Mouse (Mus musculus) midbrain, embryonic 11.5 days (tissue): ENCODE measurements around the gene Dgki. TPM values are rescaled to one million over a fixed set of nuclear protein-coding genes. Genes with fewer than 3 reads are reported as not detected.

Experiments used
- ATAC-seq: fragments of 200-750 bp; cut with Nextera tagmentation; 2 replicates; pipeline ENCODE4 v1.8.0; 2017; ENCODE audit warnings: moderate TSS enrichment, moderate library complexity; ENCODE audit not compliant: low FRiP score
- DNase-seq: peaks from one replicate; pipeline ENCODE4 v3.0.0; 2015; ENCODE audit warnings: low spot score; ENCODE audit errors: missing footprints
- H3K27ac ChIP-seq: fragments of 300-500 bp; sonication (generic); 2 replicates; pipeline ENCODE4 v1.5.1; 2014; ENCODE audit warnings: low read depth, low read length
- H3K27me3 ChIP-seq: fragments of 300-500 bp; sonication (generic); 2 replicates; pipeline ENCODE4 v1.6.1; 2014; ENCODE audit warnings: mild to moderate bottlenecking, low read length, moderate library complexity, mixed read lengths; ENCODE audit not compliant: control insufficient read depth, insufficient read depth
- H3K36me3 ChIP-seq: fragments of 300-500 bp; sonication (generic); 2 replicates; pipeline ENCODE4 v1.6.1; 2014; ENCODE audit warnings: mild to moderate bottlenecking, low read length, moderate library complexity, mixed read lengths; ENCODE audit not compliant: control insufficient read depth, insufficient read depth
- H3K4me1 ChIP-seq: fragments of 300-500 bp; sonication (generic); 2 replicates; pipeline ENCODE4 v1.6.1; 2014; ENCODE audit warnings: low read length; ENCODE audit not compliant: control insufficient read depth, insufficient read depth
- H3K4me2 ChIP-seq: fragments of 300-500 bp; sonication (generic); 2 replicates; pipeline ENCODE4 v1.6.1; 2014; ENCODE audit warnings: mild to moderate bottlenecking, moderate library complexity
- H3K4me3 ChIP-seq: fragments of 300-500 bp; sonication (generic); 2 replicates; pipeline ENCODE4 v1.5.1; 2014; ENCODE audit warnings: low read depth, low read length
- H3K9ac ChIP-seq: fragments of 300-500 bp; sonication (generic); 2 replicates; pipeline ENCODE4 v1.6.1; 2014; ENCODE audit warnings: low read length
- H3K9me3 ChIP-seq: fragments of 300-500 bp; sonication (generic); 2 replicates; pipeline ENCODE4 v1.6.1; 2016; ENCODE audit warnings: low read length; ENCODE audit not compliant: control insufficient read depth
- WGBS: fragments of 180-500 bp; shearing (Covaris S2); extraction: QIAGEN DNeasy Blood & Tissue Kit; methylation state at CpG from one replicate; pipeline ENCODE4 v1.1.7; 2014; 5-methylcytosine and 5-hydroxymethylcytosine counted together
- polyA plus RNA-seq: library from polyadenylated mRNA; unstranded; fragments of >200 nt; fragmentation: Nextera tagmentation; extraction: Ambion mirVana; gene quantifications from 2 replicates; pipeline ENCODE4 v1.2.1, GENCODE M21; 2014

Gene Dgki
- polyA plus RNA-seq, 1 experiment from 2014 or later: 2.1 TPM

- H3K36me3 ChIP-seq: no peaks in the 10 kb centered on the region
- 34% methylated on average over 7 of the region's 7 CpGs for WGBS
- DNase-seq (peak; percentile 82), ATAC-seq (no peak)
- no peak overlapping the region for H3K4me2 ChIP-seq
- no peak overlapping the region for H3K4me3 ChIP-seq
- H3K9ac ChIP-seq: no peak overlapping the region
- no peaks in the 10 kb centered on the region for H3K9me3 ChIP-seq
- no peak overlapping the region for H3K27ac ChIP-seq
- no peaks in the 10 kb centered on the region for H3K27me3 ChIP-seq
- H3K4me1 ChIP-seq: 0 out of 2 replicates have a peak, but pooled peaks cover 5% of the 10 kb centered on the region
Observed at GRCm38 (mm10) chr6:37328671-37329070, 28.7 kb upstream of the Dgki start.

DNA sequence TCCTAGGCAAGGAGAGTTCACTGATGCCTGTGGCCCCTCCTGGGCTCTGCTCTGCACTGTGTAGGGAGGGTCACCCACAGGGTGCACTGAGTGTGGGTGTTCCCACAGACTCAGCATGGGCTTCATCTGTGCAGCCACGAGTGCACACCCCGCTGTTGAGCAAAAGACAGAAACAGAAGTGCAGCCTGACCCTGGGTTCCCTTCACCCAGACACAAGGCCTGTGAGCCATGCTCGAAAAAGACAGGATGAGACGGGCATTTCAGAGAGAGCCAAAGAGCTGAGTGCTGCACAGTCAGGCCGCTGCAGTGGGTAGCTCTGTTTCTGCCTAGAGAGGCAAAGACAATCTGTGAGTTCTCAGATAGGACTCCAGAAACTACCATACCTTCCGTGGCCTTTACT lies 27.5 kb upstream of the Dgki start:
- Histone ChIP-seq H3K9ac (no peak overlapping the region), H3K27me3 (no peaks in the 10 kb centered on the region), H3K27ac (no peak overlapping the region), H3K36me3 (no peaks in the 10 kb centered on the region), H3K4me1 (0 out of 2 replicates have a peak, but pooled peaks cover 5% of the 10 kb centered on the region), H3K9me3 (no peaks in the 10 kb centered on the region), H3K4me3 (no peak overlapping the region), H3K4me2 (no peak overlapping the region)
- ATAC-seq: no peak
- WGBS: 42% methylated on average over 6 of the region's 6 CpGs
- peak; percentile 85 for DNase-seq

DNA sequence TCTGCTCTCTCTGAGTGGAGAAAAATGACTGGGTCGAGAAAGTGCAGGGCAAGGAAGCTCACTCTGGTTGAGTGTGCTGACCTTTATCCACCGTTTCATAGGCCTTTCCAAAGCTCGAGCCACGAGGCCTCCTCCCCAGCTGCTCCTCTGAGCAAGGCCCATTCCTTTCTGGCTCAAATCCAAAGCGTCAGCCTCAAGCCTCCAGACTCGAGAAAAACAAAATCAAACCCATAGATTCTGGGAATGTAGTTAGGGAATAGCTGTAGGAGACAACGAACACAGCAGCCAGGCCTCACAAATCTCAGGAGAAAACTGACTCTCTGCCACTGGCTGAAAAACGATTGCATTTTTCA lies 26.6 kb upstream of the Dgki start:
- Histone ChIP-seq H3K4me1 (0 out of 2 replicates have a peak, but pooled peaks cover 5% of the 10 kb centered on the region), H3K4me2 (no peak overlapping the region), H3K4me3 (no peak overlapping the region), H3K27ac (no peak overlapping the region), H3K36me3 (no peaks in the 10 kb centered on the region), H3K9ac (no peak overlapping the region), H3K27me3 (no peaks in the 10 kb centered on the region), H3K9me3 (no peaks in the 10 kb centered on the region)
- ATAC-seq: no peak
- WGBS: 63% methylated on average over 8 of the region's 8 CpGs
- no peak for DNase-seq

GRCm38 (mm10) chr6:37325906-37326602 lies 26.1 kb upstream of the Dgki start:
- no peak overlapping the region for H3K4me3 ChIP-seq
- DNase-seq (peak; percentile 57), ATAC-seq (no peak)

DNA sequence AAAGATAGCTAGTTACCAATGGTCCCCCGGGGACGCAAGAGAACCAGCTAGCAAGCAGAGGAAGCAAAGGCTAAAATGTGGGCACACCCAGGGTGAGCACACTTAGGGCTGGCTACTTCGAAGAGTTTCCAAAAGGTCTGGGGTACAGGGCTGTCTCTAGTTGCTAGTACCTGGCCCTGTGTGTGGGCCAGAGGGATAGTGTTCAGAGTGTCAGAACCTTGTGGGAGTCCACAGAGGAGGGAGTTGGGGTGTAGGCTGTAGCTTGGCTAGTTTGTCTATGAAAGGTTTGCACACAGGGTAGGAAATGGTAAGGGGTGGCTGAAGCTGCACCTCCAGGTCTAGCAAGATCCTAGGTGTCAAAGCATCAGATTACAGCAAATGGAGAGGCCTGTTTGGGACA lies 25.1 kb upstream of the Dgki start:
- 86% methylated on average over 3 of the region's 3 CpGs for WGBS
- no peak overlapping the region for H3K4me3 ChIP-seq

More at GRCm38 (mm10) chr6:37325906-37326602, 26.1 kb upstream of the Dgki start:
- no peak overlapping the region for H3K27ac ChIP-seq
- no peak overlapping the region for H3K4me2 ChIP-seq
- WGBS: 91% methylated on average over 9 of the region's 9 CpGs
- no peaks in the 10 kb centered on the region for H3K9me3 ChIP-seq
- no peaks in the 10 kb centered on the region for H3K27me3 ChIP-seq
- 0 out of 2 replicates have a peak, but pooled peaks cover 5% of the 10 kb centered on the region for H3K4me1 ChIP-seq
- H3K9ac ChIP-seq: no peak overlapping the region
- H3K36me3 ChIP-seq: no peaks in the 10 kb centered on the region

DNA sequence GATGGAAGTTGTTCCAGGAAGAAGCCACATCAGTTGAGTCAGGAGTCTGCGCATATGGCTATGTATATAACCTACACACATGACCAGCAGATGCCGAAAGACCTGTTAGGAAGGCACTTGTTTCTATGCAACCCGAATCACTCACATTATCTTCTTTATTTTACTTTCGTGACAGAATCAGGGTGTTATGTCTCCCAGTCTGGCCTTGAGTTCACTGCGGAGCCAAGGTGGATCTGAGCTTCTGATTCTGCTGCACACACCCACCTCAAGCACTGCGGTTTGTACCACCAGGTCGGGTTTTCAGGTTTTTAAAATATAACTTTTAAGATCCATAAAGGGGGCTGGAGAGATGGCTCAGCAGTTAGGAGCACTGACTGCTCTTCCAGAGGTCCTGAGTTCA lies 22.7 kb upstream of the Dgki start:
- Histone ChIP-seq H3K4me1 (0 out of 2 replicates have a peak, but pooled peaks cover 3% of the 10 kb centered on the region), H3K9ac (no peak overlapping the region), H3K4me2 (no peak overlapping the region), H3K27me3 (no peaks in the 10 kb centered on the region), H3K27ac (no peak overlapping the region), H3K36me3 (no peaks in the 10 kb centered on the region), H3K9me3 (no peaks in the 10 kb centered on the region), H3K4me3 (no peak overlapping the region)
- DNase-seq (peak; percentile 59), ATAC-seq (no peak)
- WGBS: 87% methylated on average over 7 of the region's 7 CpGs

More for the DNA sequence above, 25.1 kb upstream of the Dgki start:
- H3K27ac ChIP-seq: no peak overlapping the region
- no peak overlapping the region for H3K4me2 ChIP-seq
- H3K9me3 ChIP-seq: no peaks in the 10 kb centered on the region
- H3K4me1 ChIP-seq: 0 out of 2 replicates have a peak, but pooled peaks cover 5% of the 10 kb centered on the region
- no peak for ATAC-seq
- H3K27me3 ChIP-seq: no peaks in the 10 kb centered on the region
- H3K9ac ChIP-seq: no peak overlapping the region
- peak; percentile 77 for DNase-seq
- H3K36me3 ChIP-seq: no peaks in the 10 kb centered on the region

- WGBS: 92% methylated on average over 9 of the region's 9 CpGs
- Histone ChIP-seq H3K27me3 (no peaks in the 10 kb centered on the region), H3K9ac (no peak overlapping the region), H3K4me1 (no peaks in the 10 kb centered on the region), H3K4me3 (no peak overlapping the region), H3K4me2 (no peak overlapping the region), H3K27ac (no peak overlapping the region), H3K36me3 (no peaks in the 10 kb centered on the region), H3K9me3 (no peaks in the 10 kb centered on the region)
- DNase-seq (no peak), ATAC-seq (no peak)
Observed at GRCm38 (mm10) chr6:37322088-37322487, 22.1 kb upstream of the Dgki start.

DNA sequence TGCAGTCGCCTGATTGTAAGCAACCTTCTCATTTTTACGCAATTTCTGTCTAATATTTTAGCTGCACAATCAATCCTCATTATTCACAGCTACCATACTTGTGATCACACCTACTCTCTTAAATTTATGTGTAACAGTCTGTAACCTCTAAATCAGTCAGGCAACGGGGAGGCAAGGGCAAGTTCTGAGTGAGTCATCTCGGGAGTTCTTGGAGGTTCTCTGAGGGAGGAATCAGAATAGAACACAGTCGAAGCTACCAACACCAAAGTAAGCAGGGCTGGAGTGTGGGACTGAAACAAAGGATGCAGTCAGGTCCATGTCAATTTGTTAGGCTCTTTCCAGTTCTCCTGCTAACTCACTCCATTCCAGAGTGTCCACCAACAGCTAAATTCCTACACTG lies 17.9 kb upstream of the Dgki start:
- no peaks in the 10 kb centered on the region for H3K9me3 ChIP-seq
- no peak overlapping the region for H3K9ac ChIP-seq
- H3K36me3 ChIP-seq: no peaks in the 10 kb centered on the region
- H3K4me3 ChIP-seq: no peak overlapping the region
- H3K4me1 ChIP-seq: no peaks in the 10 kb centered on the region
- 84% methylated on average over 5 of the region's 5 CpGs for WGBS
- H3K27me3 ChIP-seq: no peaks in the 10 kb centered on the region
- DNase-seq: peak; percentile 10
- no peak overlapping the region for H3K4me2 ChIP-seq
- ATAC-seq: no peak
- no peak overlapping the region for H3K27ac ChIP-seq

DNA sequence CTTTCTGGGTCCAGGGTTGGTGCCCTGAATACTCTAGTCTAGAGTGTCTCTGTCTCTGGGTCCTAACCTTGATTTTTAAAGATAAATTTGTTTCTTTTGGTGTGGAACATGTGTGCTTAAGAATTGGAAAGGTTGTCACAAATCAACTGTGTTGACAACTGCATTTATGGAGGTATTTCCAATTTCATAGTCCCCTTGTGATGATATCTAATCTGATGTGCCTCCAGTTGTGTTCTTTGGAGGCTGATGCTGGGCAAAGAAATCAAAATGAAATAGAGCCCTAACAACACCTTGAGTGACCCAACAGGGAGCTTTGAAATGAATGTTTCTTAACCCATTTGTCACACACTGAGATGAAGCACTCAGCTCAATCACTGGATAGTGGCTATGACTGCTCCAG lies 15.5 kb upstream of the Dgki start:
- H3K27me3 ChIP-seq: no peaks in the 10 kb centered on the region
- H3K27ac ChIP-seq: no peak overlapping the region
- DNase-seq (peak; percentile 2), ATAC-seq (no peak)
- H3K9ac ChIP-seq: no peak overlapping the region
- no peaks in the 10 kb centered on the region for H3K9me3 ChIP-seq
- H3K4me3 ChIP-seq: no peak overlapping the region
- no peaks in the 10 kb centered on the region for H3K4me1 ChIP-seq
- H3K36me3 ChIP-seq: no peaks in the 10 kb centered on the region
- no peak overlapping the region for H3K4me2 ChIP-seq
